Mouse (Mus musculus) kidney, postnatal 0 days (tissue): ENCODE results near the gene Vezt. TPM values are rescaled to one million over a fixed set of nuclear protein-coding genes. Genes with fewer than 3 reads are reported as not detected.

Experiments used
- ATAC-seq: fragments of 200-750 bp; cut with Nextera tagmentation; replicated peaks from 2 replicates; pipeline ENCODE4 v1.8.0; 2017; ENCODE audit warnings: low read depth, moderate number of reproducible peaks, moderate TSS enrichment, moderate library complexity; ENCODE audit not compliant: low FRiP score
- DNase-seq: peaks from one replicate; pipeline ENCODE4 v3.0.0-alpha.2; 2016; ENCODE audit warnings: low spot score
- H3K27ac ChIP-seq: fragments of 300-500 bp; sonication (generic); 2 replicates; pipeline ENCODE4 v1.5.1; 2014; ENCODE audit warnings: mild to moderate bottlenecking
- H3K27me3 ChIP-seq: fragments of 300-500 bp; sonication (generic); 2 replicates; pipeline ENCODE4 v1.6.1; 2014; ENCODE audit warnings: low read length, mixed read lengths; ENCODE audit not compliant: insufficient read depth
- H3K36me3 ChIP-seq: fragments of 300-500 bp; sonication (generic); 2 replicates; pipeline ENCODE4 v1.6.1; 2014; ENCODE audit warnings: low read length, mixed read lengths; ENCODE audit not compliant: insufficient read depth
- H3K4me1 ChIP-seq: fragments of 300-500 bp; sonication (generic); replicated peaks from 2 replicates; pipeline ENCODE4 v1.6.1; 2014; ENCODE audit warnings: antibody characterized with exemption, low read length, mixed read lengths; ENCODE audit not compliant: insufficient read depth
- H3K4me2 ChIP-seq: fragments of 300-500 bp; sonication (generic); 2 replicates; pipeline ENCODE4 v1.6.1; 2014; ENCODE audit warnings: mild to moderate bottlenecking, low read length, moderate library complexity, mixed read lengths
- H3K4me3 ChIP-seq: fragments of 300-500 bp; sonication (generic); replicated peaks from 2 replicates; pipeline ENCODE4 v1.5.1; 2014; ENCODE audit warnings: low read depth, low read length
- H3K9ac ChIP-seq: fragments of 300-500 bp; sonication (generic); 2 replicates; pipeline ENCODE4 v1.6.1; 2014; ENCODE audit warnings: low read depth, low read length
- H3K9me3 ChIP-seq: fragments of 300-500 bp; sonication (generic); replicated peaks from 2 replicates; pipeline ENCODE4 v1.6.1; 2016; ENCODE audit warnings: low read length, inconsistent platforms, mixed read lengths
- CTCF ChIP-seq: IDR thresholded peaks from 2 replicates; pipeline ENCODE4 v1.5.1; 2016; ENCODE audit warnings: antibody characterized with exemption, low read depth, mild to moderate bottlenecking, moderate library complexity
- WGBS: fragments of 180-500 bp; shearing (Covaris S2); extraction: QIAGEN DNeasy Blood & Tissue Kit; methylation state at CpG from one replicate; pipeline ENCODE4 v1.1.7; 2014; 5-methylcytosine and 5-hydroxymethylcytosine counted together
- polyA plus RNA-seq: library from polyadenylated mRNA; unstranded; fragments of >200 nt; fragmentation: Nextera tagmentation; extraction: Ambion mirVana; gene quantifications from 2 replicates; pipeline ENCODE4 v1.2.1, GENCODE M21; 2015

Vezt gene
- polyA plus RNA-seq, 1 experiment from 2014 or later: 20.8 TPM

DNA sequence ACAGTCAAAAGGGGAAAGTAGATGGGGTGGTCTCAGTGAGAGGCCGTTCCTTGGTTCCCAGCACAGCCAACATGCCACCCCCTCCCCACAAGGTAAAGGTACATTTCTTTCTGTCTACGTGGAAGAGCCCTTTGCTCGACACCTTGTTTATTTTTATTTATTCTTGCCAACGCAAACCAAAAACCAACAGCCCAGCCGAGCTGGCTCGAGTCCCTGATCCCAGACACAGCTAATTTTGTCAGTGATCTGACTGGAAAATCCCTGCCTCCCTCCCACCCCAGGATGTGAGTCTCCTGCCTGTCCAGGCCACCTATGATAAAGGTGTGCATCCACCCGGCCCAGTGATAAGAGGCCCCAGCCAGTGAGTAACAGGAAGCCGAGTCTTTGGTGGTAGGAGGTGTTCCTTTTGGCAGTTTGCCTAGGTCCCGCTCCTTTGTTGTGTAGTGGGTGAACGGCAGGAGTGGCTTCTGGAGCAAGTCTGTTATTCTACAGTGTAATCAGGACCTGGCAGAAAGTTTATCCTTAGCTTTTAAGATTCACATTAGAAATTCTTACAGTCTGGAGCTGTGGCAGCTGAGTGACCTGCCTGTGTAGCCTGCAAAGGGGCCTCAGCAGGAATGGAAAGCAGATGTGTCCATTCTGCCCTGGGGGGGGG lies 36.8 kb upstream of the Vezt start:
- no peak for TF ChIP-seq CTCF
- no peak overlapping the region for H3K9ac ChIP-seq
- H3K4me2 ChIP-seq: no peak overlapping the region
- WGBS: 46% methylated on average over 10 of the region's 10 CpGs
- no peaks in the 10 kb centered on the region for H3K9me3 ChIP-seq
- no peak overlapping the region for H3K27ac ChIP-seq
- H3K36me3 ChIP-seq: no peaks in the 10 kb centered on the region
- no peaks in the 10 kb centered on the region; the same call in 1 of the 2 replicates for H3K4me1 ChIP-seq
- H3K4me3 ChIP-seq: no peak overlapping the region
- DNase-seq (peak; percentile 43), ATAC-seq (no peak)
- H3K27me3 ChIP-seq: no peaks in the 10 kb centered on the region

DNA sequence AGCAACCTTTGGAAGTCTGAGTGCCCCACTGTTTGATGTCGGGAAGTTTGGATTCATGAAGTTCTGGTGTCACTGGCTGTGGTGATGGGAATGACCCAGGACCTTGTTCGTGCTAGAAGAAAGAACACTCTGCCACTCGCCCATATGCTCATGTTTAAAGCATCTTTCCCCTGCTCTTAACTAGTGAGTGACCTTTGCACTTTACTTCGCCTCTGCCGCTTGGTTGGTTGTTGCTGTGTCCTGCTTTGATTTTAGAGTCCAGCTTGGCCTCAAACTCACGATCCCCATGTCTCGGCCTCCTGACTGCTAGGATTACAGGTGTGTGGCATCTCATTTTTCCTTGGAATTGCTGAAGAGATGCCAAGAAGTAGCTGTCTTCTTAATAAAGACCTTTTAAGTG lies 36.0 kb upstream of the Vezt start:
- Histone ChIP-seq H3K36me3 (no peaks in the 10 kb centered on the region), H3K4me3 (no peak overlapping the region), H3K4me2 (no peak overlapping the region), H3K9ac (no peak overlapping the region), H3K27me3 (no peaks in the 10 kb centered on the region), H3K27ac (no peak overlapping the region), H3K4me1 (no peaks in the 10 kb centered on the region; the same call in 1 of the 2 replicates), H3K9me3 (no peaks in the 10 kb centered on the region)
- 79% methylated on average over 7 of the region's 7 CpGs for WGBS
- ATAC-seq (no peak), DNase-seq (no peak)
- no peak for TF ChIP-seq CTCF

DNA sequence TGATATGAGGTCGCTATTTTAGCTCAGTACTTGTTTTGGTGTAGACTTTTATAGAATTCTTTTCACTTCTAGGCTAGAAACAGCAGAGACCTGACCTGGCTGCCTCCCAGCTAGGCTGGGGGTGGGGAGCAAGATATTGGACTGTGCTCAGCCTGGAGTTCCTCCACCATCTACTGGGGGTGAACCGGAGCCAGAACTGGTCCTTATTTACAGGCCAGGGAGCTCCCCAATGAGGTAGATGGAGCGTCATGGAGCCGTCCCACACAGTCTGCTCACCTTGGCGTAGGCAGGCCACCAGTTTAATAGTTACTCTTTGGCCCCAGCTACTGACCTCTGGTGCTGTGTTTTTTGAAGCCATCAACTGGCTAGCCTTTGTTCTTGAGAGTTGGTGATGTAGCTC lies 33.1 kb upstream of the Vezt start:
- 61% methylated on average over 5 of the region's 5 CpGs for WGBS
- Histone ChIP-seq H3K27ac (no peak overlapping the region), H3K36me3 (no peaks in the 10 kb centered on the region), H3K4me3 (no peak overlapping the region), H3K4me1 (no peaks in the 10 kb centered on the region), H3K27me3 (no peaks in the 10 kb centered on the region), H3K9ac (no peak overlapping the region), H3K9me3 (no peaks in the 10 kb centered on the region), H3K4me2 (no peak overlapping the region)
- ATAC-seq (no peak; the same call in 1 of the 2 replicates), DNase-seq (peak; percentile 49)
- no peak for TF ChIP-seq CTCF

DNA sequence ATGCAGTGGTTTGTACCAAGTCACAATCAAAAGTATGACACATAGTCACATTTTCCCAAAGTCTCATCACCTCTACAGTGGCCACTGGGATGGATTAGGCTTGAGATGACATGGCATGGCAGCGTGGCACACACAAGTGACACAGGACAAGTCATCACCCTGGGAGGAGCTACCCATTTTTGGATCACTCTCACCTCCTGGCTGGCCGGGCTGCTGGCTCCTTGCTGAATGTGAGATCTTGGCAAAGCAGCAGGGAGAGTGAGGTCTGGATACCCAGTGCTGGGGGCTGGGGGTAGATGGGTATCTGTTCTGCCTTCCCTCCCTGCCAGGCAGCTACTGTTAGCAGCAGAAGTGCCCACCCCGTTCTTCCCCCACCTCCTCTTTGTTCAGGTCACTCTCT lies 31.3 kb upstream of the Vezt start:
- DNase-seq (no peak), ATAC-seq (no peak)
- no peak overlapping the region for H3K4me2 ChIP-seq
- H3K9ac ChIP-seq: no peak overlapping the region
- H3K4me3 ChIP-seq: no peak overlapping the region
- no peak for TF ChIP-seq CTCF
- no peaks in the 10 kb centered on the region for H3K9me3 ChIP-seq
- WGBS: 71% methylated on average over 3 of the region's 3 CpGs
- no peaks in the 10 kb centered on the region for H3K27me3 ChIP-seq
- H3K36me3 ChIP-seq: no peaks in the 10 kb centered on the region
- H3K27ac ChIP-seq: no peak overlapping the region
- no peaks in the 10 kb centered on the region for H3K4me1 ChIP-seq

DNA sequence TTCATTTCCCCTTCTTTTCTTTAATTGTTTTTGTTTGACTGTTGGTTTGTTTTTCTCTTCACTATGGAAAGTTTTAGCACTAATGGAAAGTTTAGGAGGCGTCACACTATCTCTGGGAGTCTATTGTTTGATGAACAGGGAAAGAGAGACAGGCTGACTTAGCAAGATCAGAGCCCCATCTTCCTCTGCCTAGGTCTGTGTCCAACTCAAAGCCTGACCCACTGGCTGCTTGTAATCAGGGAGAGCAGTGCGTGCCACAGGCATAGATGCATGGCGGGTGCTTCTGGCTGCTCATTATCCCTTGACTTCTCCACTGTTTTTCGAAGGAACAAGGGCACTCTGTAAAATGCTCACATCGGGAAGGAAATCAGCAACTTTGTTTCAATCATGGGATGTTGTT lies 26.7 kb upstream of the Vezt start:
- DNase-seq: no peak
- no peak overlapping the region for H3K27ac ChIP-seq
- H3K4me2 ChIP-seq: no peak overlapping the region
- H3K36me3 ChIP-seq: no peaks in the 10 kb centered on the region
- TF ChIP-seq CTCF: no peak
- 77% methylated on average over 5 of the region's 5 CpGs for WGBS
- ATAC-seq: no peak
- no peak overlapping the region for H3K9ac ChIP-seq
- no peaks in the 10 kb centered on the region for H3K4me1 ChIP-seq
- H3K4me3 ChIP-seq: no peak overlapping the region
- H3K9me3 ChIP-seq: no peaks in the 10 kb centered on the region
- H3K27me3 ChIP-seq: no peaks in the 10 kb centered on the region

DNA sequence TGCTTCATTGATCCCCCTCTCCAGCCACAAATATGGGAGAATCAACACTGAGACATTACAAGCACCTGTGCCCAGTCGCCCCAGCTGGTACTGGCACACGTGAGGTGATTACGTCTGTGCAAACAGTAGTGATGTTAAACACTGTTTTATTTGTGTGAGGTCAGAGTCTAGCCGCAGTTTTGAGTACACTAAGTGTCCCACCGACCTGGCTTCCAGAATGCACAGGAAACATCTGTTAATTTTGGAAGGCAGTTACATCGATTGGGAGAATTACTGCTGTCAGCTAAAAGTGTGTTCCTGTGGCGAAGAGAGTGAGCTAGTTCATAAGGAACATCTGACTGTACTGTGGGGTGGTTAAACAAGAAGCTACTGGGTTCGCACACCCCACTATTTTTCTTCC lies 24.6 kb upstream of the Vezt start:
- Histone ChIP-seq H3K9me3 (no peaks in the 10 kb centered on the region), H3K4me3 (no peak overlapping the region), H3K27ac (no peak overlapping the region), H3K36me3 (no peaks in the 10 kb centered on the region), H3K4me1 (no peaks in the 10 kb centered on the region), H3K27me3 (no peaks in the 10 kb centered on the region), H3K4me2 (no peak overlapping the region), H3K9ac (no peak overlapping the region)
- DNase-seq: peak; percentile 60
- ATAC-seq: no peak
- WGBS: 44% methylated on average over 8 of the region's 8 CpGs
- TF ChIP-seq CTCF: no peak

DNA sequence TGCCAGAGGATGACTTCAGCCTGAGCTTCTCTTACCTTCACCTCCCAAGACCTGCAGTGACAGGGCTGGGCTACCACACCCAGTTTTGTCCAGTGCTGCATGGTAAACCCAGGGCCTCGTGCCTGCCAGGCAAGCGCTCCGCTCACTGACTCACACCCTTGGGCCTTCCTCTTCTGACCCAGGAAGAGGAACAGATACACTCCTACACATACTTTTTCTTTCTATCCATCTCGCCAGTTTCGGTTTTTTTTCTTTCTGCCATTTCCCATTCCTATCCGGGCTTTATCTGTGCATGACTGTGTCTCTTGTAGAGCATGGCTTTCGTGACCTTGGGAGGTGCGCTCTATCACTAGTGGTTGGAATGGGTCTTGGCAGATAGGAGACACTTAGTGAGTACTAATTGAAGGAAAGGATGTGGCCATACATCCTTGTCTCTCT lies 24.0 kb upstream of the Vezt start:
- no peak for ATAC-seq
- Histone ChIP-seq H3K9me3 (no peaks in the 10 kb centered on the region), H3K4me2 (no peak overlapping the region), H3K9ac (no peak overlapping the region), H3K36me3 (no peaks in the 10 kb centered on the region), H3K4me1 (no peaks in the 10 kb centered on the region), H3K27ac (no peak overlapping the region), H3K4me3 (no peak overlapping the region), H3K27me3 (no peaks in the 10 kb centered on the region)
- no peak for DNase-seq
- WGBS: 84% methylated on average over 8 of the region's 8 CpGs
- TF ChIP-seq CTCF: no peak
